Mouse (Mus musculus) ovary, adult 18-20 months (tissue): ENCODE measurements around the gene Smarcal1.

Source experiments
- DNase-seq: peaks from one replicate; pipeline ENCODE4 v3.0.0; 2022; ENCODE audit warnings: low spot score, mixed read lengths

Gene Smarcal1

DNA sequence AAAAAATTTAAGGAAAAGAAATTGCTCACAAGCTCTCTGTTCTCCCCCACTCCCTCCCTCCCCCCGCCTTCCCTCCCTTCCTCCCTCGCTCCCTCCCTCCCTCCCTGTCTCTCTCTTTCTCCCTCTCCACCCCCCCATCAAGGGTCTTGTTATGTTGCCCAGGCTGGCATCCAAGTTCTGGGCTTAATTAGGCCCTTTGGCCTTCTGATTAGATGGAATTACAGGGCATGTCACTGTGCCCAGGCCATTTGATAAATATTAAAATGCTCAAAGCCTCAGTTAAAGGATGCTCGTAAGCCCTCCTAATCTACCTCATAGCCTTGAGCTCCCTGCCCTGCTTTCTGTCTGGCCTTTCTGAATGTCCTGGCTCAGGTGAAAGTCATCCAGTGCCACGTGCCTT, 7.6 kb downstream of the Smarcal1 start:
- peak; percentile 52 for DNase-seq

DNA sequence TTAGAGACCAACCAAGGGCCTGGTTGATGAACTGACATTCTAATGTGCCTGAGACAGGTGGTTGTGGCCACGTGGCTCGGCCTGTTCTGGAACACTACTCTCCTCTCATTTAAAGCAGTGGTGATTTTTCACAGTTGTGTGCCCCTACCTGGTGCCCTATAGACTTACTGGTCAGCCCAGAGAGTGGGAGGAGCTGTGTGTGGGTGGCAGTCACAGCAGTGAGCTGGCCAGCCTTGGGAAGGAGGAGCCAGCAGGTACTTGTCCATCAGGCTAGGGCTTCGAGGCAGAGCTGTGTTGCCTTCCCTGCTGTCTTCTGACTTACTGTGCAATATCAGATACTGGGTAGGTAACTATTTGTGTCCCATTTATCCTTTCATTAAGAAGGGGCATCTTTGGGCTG, 9.3 kb downstream of the Smarcal1 start:
- no peak for DNase-seq

DNA sequence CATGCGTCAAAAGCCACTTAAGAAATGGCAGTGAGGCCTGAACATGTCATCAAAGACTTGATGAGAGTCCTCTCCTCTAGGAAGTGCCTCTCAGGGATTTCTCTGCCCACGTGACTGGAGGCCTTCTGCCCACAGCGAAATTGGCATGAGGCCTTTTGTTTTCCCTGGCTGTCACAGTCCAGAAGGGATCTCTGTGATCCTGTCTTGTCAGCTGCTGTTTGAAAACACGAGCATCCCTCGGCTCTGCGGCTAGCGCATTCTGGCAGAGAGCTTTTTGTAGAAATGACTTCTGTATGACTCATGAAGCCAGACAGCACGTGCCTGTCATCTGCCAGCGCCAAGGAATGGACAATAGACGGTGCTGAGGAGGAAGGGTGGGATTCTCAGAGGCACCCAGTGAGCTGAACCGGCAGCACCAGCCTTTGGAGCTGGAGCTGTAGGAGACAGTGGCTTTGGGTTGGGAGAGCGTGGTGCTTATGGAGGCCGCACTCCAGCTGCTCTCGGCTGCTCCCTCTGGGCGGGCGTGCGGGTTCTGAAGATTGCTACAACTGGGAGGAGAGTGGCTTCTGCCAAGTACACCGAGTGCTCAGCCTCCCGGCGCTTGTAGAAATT, 10.4 kb downstream of the Smarcal1 start:
- peak; percentile 75 for DNase-seq

DNA sequence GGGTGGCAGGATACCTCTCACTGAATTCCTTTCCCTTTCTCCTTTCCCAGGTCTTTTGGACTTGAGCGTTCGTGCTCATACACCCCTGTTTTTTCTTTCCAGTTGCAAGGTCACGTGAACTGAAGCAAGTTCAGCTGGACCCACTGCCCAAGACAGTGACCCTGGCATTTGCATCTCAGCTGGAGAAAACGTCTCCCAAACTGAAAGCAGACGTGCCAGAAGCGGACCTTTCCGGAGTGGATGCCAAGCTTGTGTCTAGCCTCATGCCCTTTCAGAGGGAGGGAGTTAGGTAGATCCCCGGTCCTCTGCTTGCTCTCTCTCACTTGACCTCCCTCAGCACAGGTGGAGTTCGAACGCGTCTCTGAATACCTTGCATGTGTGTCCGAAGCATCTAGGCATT, 12.6 kb downstream of the Smarcal1 start:
- DNase-seq = no peak

DNA sequence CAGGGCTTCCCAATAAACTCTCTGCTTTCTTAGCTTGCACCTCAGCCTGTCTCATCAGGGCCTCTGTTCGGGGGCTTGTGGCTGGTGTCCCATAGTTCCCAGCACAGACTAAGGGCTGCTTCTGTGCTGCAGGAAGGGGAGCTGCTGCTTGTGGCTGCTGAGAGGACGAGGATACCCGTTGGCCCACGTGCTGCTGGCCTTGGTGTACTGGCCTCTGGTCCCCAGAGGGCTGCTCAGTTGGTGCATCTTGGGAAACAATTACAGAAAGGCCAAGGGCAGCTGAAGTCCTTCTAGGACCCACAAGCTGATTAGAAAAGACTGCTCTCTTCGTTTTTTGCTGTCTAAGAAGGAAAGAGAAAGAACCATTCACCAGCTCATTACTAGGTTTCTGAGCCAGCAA, 13.2 kb downstream of the Smarcal1 start:
- DNase-seq = peak; percentile 72

DNA sequence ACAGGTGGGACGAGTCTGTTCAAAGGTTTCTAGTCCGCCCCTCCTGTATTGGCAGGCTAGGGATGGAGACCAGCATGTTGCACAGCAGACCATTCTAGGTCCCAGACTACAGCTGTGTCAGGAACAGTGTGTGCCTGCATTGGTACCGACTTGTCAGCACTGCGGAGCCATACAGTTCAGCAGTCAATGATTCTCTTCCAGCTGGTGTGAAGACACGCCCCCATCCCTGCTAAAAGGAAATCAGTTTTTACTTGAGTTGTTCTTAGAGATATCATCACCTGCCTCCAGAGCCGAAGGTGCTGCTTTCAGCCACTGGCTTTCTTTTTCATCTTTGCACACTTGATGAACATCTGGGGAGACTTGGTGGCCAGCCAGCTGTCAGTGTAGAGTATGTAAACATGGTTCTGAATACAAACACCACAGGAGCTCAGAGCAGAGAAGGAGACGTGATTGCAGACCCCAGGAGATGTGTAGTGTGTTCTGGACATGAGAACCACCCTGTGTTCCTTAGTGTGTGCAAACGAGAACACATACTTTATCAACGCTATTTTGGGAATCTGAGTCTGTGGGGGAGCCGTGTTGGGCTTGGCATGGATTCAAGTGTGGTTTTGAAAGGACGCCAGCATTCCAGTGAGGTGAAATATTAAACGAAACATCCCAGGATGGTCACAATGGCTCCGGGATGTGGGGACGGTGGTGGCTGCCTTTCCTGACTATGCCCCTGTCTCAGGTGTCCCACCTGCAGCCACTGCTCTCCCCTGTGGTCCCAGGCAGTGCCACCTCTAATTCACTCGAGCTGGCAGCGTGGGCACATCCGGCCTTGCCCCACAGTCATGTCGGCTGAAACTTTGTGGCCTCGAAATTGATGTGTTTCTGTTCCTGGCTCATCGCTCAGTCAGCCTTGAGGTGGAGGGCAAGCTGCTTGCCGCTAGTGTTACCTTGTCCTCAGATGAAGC, 16.4 kb downstream of the Smarcal1 start:
- DNase-seq = peak; percentile 47

DNA sequence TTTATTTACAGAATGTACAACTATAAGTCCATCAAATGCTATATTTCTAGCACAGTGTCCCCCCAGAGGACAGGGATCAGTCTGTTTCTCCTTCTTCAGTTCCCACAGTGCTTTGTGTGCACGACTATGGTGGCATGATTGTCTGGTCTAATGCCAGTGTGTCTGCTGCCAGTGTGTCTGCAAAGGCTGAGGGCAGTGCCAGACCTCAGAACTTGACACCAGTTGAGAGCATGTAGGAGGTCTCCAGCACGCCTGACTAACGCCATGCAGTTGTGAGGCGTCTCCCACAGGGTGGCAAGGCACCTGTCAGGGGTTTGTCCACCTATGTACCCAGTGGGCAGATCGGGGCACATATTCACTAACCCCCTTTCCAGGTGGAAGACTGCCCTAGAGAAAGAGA, 17.7 kb downstream of the Smarcal1 start:
- DNase-seq = no peak

DNA sequence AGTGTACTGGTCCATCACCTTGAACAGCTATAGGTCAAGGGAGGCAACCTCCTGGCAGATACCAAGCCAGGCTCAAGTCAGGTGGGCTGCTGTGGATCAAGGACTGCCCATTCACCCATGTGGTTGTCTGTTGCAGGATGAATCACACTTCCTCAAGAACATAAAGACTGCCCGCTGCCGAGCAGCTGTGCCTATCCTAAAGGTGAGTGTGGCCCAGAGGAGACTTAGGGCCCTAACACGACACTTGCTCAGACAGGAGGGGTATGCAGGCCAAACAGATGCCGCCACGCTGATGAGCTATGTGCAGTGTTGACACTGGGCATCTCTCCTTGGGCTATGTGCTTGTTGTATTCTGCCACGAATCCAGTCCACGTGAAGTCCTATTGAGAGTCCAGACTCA, 18.2 kb downstream of the Smarcal1 start:
- DNase-seq = no peak

DNA sequence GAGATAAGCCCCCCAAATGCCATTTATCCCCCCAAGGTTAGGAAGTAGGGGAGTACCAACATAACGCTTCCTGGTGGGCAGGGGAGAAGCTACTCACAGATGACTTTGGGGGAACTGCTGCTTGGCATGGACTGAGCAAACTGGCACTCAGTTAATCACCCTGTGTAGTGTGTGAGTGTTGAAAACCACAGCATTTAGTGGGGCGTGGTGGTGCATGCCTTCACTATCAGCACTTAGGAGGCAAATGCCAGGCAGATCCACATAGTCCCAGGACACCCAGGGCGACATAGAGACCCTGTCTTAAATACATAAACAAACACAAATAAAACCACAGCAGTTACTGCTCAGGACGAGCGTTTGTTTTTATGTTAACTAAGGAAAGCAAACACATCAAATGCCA, 19.1 kb downstream of the Smarcal1 start:
- no peak for DNase-seq

DNA sequence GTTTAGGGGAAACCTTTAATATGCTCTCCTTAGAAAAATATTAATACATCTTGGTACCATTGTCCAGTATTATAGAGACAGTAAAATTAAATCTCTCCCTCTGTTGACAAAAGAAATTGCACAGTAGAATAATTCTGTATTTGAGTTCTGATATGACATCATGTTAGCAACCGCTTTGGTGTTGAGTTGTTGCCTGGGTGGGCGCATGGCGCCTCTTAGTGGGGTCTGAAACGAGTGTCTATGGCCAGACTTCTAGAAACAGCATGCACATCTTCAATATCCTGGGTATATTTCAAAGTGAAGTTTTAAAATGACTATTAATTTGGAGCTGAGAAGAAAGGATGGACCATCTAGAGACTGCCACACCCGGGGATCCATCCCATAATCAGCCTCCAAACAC, 19.8 kb downstream of the Smarcal1 start:
- DNase-seq = no peak

DNA sequence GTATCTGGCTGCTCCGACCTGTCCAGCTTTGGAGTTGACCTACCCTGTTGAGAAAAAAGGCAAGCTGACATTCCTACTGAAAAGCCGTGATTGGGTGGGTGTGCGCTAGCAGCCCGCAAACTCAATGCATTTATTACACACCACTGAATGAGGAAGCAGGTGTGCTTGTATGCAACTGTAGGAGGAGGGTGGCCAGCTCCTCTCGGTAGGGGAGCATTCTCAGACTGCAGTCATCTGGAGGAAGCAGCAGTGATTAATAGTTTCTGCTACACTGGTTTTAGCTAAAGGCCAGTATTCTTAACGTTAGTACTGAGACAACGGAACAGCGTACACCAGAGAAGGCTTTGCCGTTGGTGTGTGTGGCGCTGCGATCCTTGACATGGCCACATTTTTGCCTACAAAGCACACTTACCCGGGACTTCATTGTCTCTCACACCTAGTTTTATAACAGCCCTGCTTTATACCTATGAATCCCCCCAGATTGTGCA, 23.2 kb downstream of the Smarcal1 start:
- no peak for DNase-seq

DNA sequence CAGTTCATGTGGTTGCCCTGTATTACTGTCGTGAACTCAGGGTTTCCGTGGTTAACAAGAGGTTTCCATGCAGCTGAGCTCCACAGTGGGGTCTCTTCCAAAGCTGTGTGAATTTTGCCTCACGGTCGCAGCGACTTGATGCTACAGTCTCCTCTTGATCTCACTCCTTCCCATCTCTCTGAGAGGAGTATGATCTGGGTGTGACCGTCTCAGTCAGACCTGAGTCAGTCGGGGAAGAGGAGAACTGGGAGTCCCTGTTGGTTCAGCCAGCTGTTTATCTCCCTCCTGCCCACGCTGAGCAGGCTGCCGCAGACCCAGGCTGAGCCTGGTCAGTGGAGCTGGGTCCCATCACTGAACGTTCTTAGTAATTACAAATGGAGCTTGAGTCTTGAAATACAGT, 26.1 kb downstream of the Smarcal1 start:
- DNase-seq = no peak

DNA sequence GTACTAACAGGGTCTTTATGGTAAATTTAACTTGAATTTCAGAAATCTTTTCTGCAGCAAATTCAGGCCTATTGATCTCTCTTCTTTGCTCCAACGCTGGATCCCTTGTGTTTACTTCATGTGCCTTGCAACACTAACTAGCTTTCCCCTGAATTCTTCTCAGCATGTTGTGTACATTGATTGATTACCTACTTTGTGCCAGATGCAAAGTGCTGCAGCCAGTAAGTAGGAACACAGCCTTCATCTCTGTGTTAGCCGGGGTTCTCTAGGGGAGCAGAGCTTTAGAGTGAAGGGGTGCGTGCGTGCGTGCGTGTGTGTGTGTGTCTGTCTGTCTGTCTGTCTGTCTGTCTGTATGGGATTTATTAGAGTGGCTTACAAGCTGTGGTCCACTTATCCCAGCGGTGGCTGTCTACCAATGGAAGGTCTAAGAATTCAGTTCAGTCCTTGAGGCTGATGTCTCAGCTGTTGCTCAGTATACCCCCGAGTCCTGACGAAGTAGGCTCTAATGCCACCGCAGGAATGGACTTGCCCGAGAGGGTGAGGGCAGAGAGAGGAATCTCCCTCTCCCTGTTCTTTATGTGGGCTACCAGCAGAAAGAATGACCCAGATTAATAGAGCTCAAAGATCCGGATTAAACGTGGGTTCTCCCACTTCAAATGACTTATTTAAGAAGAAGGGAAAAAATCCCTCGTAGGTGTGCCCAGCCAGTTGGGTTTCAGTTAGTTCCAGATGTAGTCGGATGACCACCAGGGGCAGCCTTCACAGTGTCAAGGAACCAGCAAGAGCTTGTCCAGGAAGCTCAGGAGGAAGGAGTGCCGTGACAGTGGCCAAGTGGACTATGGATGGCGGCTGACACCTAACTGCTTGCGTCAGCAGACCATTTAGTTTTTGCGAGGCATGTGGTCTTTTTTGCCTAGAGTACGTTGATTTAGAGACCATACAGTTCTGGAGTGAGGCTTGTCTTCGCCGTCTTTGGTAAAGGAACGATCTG, 27.1 kb downstream of the Smarcal1 start:
- no peak for DNase-seq

DNA sequence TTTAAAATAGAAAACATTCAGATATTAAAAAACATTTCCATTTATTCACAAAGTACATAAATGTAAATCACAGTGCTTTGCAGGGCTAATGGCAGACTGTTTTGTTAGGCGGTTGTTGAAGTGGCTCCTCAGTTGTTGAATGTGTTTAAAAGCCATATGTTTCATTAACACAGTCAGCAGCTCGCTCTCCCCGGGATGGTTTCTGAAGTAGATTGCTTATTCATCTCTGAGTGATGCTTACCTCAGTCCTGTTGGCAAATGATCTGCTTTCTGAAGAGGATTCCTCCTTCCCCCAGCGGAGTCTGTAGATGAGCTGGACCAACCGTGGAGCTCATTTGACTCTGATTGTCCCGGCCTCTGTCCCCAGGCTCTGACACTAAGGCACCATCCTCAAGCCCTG, 29.1 kb downstream of the Smarcal1 start:
- DNase-seq = no peak

DNA sequence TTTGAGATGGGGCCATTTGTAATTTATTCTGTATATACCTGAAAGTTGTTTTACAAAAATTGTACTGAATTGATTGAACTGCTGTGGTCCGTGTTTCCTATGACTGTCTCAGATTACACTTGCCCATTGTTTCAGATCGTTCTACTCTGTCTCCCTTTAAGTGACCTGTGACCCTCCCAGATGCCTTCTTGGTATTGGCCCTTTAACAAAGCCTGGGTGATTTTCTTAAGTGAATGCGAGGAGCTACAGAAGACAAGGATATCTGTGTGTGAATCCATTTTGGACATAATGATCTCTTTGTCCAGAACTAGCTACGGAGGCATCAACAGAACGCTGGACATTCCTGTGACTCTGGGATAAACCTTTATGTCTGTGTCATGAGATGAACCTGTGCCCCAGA, 52.2 kb downstream of the Smarcal1 start:
- DNase-seq = no peak

DNA sequence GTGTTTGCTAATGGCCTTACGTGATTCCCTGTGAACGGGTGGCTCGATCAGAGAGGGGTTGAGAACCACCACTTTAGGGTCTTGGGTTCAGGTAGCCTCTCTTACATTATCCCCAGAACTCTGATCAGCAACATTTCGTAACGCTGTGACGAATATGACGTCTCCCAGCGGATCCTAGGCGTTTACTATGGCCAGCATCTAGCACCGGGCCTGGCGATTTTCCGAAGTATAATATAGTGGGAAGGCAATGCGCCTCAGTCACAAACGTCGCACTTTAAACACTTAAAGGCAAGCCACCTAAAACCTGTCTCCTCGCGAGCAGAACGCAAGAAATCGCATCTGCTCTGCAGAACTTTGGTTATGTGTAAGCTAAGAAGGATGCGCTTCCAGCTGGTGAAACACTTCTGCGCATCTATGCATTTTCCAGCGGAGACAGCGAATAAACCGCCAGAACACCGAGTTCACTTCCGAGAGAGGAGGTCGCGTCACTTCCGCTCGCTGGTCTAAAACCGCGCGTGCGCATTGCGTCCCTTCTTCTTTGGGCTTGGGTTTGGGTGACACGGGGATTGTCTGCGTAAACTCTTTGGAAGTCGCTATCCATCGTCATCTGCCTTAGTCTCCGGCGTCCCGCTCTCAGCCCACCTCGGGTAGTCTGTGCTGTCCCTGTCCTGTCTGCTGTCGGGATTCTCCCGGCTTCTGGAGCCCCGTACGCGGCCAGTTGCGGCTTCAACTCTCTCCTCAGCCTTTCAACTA, 57.8 kb downstream of the Smarcal1 start:
- DNase-seq = no peak

DNA sequence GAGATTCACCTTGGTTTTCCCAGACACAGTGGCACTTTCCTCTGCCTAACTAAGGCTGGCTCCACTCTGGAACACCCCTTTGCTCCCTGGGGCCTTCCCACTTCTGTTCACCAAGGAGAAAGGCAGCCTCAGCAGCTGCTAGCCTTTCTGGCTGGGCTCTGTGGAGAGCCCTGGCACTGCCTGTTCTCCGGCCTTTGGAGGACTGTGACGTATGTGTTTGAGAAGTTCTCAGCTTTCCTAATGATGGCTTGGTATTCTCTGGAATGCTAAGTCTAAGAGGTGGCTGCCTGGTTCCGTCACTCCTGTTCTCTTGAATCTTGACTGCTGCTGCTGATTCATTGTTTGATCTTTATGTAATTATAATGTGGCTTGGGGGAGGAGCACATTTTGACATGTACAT, 90.0 kb downstream of the Smarcal1 start:
- DNase-seq = no peak
